Mouse (Mus musculus): ENCODE measurements around the gene Ncoa5.

Gene Ncoa5

GRCm38 (mm10) chr2:165034131-165035057 is at the start of gene Ncoa5:
Gene Ncoa5, minus strand, starts transcription at chr2:165034867.
- CTCF ChIA-PET, result interaction anchor here in 3 of 4 experiments (0.6 to 2.4 kb wide), 12 partner anchors 9 to 856 kb away, joined by 3 to 11 read pairs (median 4); partner anchors contain the start of genes Slc12a5 (in 1 of the 3) and Slc35c2 (in 1 of the 3)
- POLR2A ChIA-PET, result interaction anchor here (0.6 to 2.8 kb wide), 46 partner anchors 9 to 1405 kb away, joined by 3 to 22 read pairs (median 4); partner anchors contain the start of genes Zswim1 (in 2 of the 4), Acot8 (in 1 of the 4), Cd40 (in 1 of the 4) and Pltp (in 1 of the 4)

DNA sequence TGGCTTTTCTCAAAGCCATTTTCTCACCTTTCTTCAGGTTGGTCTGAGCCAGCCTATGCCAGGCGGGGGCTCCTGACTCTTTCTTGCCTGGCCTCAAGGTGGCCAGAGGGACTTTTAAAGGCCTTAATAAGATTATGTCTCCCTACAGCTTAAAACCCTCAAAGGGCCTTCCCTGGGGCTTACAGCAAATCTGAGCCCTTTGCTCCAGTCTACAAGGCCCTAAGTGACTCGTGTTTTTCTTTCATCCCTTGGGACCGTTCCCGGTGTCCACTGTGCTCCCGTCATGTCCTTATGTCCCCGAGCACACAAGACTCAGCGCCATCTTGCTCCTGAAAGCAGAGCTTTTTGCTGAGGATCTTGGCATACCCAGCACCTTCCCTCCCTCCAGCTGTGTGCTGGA is 46.6 kb upstream of the Ncoa5 start:
- CTCF ChIA-PET, result interaction anchor here in 1 of 4 experiments (1.3 kb wide), 1 partner anchor 120 kb away, joined by 5 read pairs; no protein-coding TSS in a partner anchor
- POLR2A ChIA-PET, result interaction anchor here in 1 of 4 experiments (0.6 to 1.3 kb wide), 5 partner anchors 10 to 307 kb away, joined by 3 to 4 read pairs (median 3); partner anchors contain the start of gene Zfp334

GRCm38 (mm10) chr2:165080657-165081056 is 46.0 kb upstream of the Ncoa5 start:
- ChIA-PET POLR2A (interaction anchor here in 1 of 4 experiments (0.6 to 1.3 kb wide), 3 partner anchors 112 to 307 kb away, joined by 3 to 4 read pairs (median 3); partner anchors contain the start of gene Zfp334), CTCF (interaction anchor here in 1 of 4 experiments (1.2 to 1.3 kb wide), 2 partner anchors 119 to 154 kb away, joined by 3 to 5 read pairs; partner anchors contain the start of gene Cdh22)

DNA sequence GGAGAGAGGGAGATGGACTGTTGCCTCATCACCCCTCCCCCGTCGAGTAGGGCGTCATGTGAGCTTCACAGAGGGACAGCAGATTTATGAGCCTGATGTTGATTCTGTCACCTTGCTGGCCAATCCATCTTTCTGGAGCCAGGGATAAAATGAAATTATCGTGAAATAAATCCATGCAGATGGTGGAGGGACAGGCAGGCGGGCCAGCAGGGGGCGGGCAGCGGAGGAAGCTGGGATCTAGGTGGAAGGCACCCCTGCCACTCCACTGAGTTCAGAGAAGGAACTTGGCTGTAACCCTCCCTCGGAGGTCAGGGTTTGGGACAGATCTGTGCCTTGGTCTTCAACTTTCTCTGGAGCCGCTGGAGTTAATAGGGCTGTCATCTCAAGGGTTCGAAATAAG is 43.9 kb upstream of the Ncoa5 start:
- CTCF ChIA-PET, result interaction anchor here in 3 of 4 experiments (0.7 to 3.0 kb wide), 12 partner anchors 33 to 408 kb away, joined by 3 to 8 read pairs (median 4); no protein-coding TSS in a partner anchor

GRCm38 (mm10) chr2:165078045-165078444 is 43.4 kb upstream of the Ncoa5 start:
- ChIA-PET CTCF (interaction anchor here (0.6 to 3.0 kb wide), 11 partner anchors 34 to 409 kb away, joined by 3 to 8 read pairs (median 5); partner anchors contain the start of genes Slc12a5 (in 1 of the 4) and Slc35c2 (in 1 of the 4)), POLR2A (interaction anchor here in 2 of 4 experiments (0.6 to 0.9 kb wide), 2 partner anchors 17 to 171 kb away, joined by 3 to 4 read pairs; no protein-coding TSS in a partner anchor)

More for the DNA sequence above, 43.9 kb upstream of the Ncoa5 start:
- POLR2A ChIA-PET, result interaction anchor here in 1 of 4 experiments (0.9 kb wide), 1 partner anchor 18 kb away, joined by 4 read pairs; no protein-coding TSS in a partner anchor

DNA sequence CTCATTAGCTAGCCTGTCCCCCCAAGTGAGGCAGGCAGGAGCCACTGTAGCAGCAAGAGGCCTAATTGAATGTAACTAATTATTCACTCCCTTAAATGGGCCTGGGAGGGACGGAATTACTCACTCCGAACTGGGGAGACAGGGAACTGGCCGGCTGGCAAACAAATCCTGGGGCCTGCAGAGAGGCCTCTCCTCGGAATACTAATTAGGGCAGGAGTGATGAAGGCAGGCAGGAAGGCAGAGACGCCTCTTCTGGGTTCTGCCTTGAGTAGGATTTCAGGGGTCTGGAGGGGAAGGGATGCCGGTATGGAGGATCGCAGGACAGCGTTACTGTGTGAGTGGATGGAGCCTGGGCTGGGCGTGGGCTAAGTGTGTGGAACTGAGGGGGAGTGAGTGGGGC is 42.4 kb upstream of the Ncoa5 start:
- ChIA-PET POLR2A (no interaction called here), CTCF (interaction anchor here in 2 of 4 experiments (0.6 to 3.0 kb wide), 9 partner anchors 35 to 284 kb away, joined by 3 to 8 read pairs (median 3); partner anchors contain the start of gene Slc35c2 (in 1 of the 2))

DNA sequence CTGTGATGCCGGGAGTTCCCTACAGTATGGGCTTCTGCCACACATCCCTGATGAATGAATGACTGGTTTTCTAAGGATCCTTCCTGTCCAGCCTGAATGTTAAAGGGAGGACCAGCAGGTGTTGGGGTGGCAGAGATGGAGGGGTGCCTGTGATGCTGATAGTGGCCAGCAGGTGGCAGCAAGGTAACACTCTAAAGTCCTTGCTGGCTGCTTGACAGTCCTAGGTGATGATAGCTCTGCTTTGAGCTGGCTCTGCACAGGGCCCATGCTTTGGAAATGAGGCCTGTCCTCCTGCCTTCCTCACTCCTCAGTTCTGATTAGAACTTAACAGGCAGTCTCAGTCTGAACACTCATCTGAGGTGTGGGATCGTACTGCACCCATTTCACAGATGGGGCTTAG is 40.3 kb upstream of the Ncoa5 start:
- ChIA-PET CTCF (interaction anchor here (0.6 to 3.5 kb wide), 76 partner anchors 9 to 767 kb away, joined by 3 to 27 read pairs (median 4); partner anchors contain the start of genes Slc12a5 (in 2 of the 4), Cdh22 (in 1 of the 4), Elmo2 (in 1 of the 4) and Ncoa5 (in 1 of the 4)), POLR2A (interaction anchor here in 2 of 4 experiments (0.5 to 1.0 kb wide), 3 partner anchors 40 to 483 kb away, joined by 3 read pairs; partner anchors contain the start of gene Ncoa5 (in 1 of the 2))

DNA sequence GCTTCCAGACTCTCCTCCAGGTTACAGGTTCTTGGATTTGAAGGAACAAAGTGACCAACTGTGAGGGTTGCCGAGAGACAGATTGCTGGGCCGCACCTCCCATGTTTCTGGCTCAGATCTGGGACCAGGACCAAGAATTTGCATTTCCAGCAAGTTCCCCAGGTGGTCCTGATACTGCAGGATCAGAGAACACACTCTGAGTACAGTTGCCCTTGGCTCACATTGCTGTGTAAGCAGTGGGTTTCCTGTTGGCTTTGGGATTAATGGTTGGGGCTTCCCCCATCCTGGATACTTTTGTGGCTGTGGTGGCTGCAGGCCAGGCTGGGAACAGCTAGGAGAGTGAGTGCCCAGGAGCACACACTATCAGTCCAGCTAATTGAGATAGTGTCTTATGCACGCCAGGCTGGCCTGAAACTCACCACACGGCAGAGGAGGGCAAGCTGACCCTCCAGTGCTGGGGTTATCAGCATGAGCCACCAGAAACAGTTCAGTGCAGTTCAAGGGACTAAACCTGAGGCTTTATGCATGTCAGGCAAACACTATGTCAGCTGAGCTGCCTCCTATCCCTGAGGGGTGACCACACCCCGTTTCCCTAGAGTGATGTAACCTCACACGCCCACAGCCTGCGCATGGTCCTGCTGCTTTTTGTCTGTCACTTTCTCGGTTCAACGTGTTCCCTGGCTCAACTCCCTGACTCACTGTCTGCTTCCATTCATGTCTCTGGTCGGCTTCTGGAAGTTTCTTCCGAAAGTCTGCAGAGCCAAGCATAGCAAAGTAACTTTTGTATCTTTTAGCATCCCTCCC is 39.6 kb upstream of the Ncoa5 start:
- ChIA-PET CTCF (interaction anchor here (0.7 to 3.5 kb wide), 56 partner anchors 8 to 613 kb away, joined by 3 to 27 read pairs (median 4); partner anchors contain the start of genes Elmo2 (in 2 of the 4), Slc12a5 (in 2 of the 4) and Cdh22 (in 1 of the 4)), POLR2A (interaction anchor here in 1 of 4 experiments (1.0 kb wide), 1 partner anchor 127 kb away, joined by 3 read pairs; no protein-coding TSS in a partner anchor)

- ChIA-PET CTCF (interaction anchor here in 3 of 4 experiments (0.6 to 3.5 kb wide), 15 partner anchors 9 to 327 kb away, joined by 3 to 27 read pairs (median 5); partner anchors contain the start of genes Elmo2 (in 1 of the 3), Ocstamp (in 1 of the 3) and Slc12a5 (in 1 of the 3)), POLR2A (interaction anchor here in 2 of 4 experiments (0.5 to 1.3 kb wide), 4 partner anchors 45 to 225 kb away, joined by 3 to 5 read pairs (median 4); no protein-coding TSS in a partner anchor)
Measured at GRCm38 (mm10) chr2:165073381-165073781, 38.7 kb upstream of the Ncoa5 start.

- CTCF ChIA-PET, result interaction anchor here in 3 of 4 experiments (0.6 to 1.6 kb wide), 7 partner anchors 9 to 291 kb away, joined by 3 to 4 read pairs (median 3); no protein-coding TSS in a partner anchor
- POLR2A ChIA-PET, result interaction anchor here in 2 of 4 experiments (0.6 to 0.9 kb wide), 2 partner anchors 165 to 218 kb away, joined by 3 read pairs; partner anchors contain the start of gene Slc35c2 (in 1 of the 2)
Measured at GRCm38 (mm10) chr2:165070096-165070816, 35.6 kb upstream of the Ncoa5 start.

DNA sequence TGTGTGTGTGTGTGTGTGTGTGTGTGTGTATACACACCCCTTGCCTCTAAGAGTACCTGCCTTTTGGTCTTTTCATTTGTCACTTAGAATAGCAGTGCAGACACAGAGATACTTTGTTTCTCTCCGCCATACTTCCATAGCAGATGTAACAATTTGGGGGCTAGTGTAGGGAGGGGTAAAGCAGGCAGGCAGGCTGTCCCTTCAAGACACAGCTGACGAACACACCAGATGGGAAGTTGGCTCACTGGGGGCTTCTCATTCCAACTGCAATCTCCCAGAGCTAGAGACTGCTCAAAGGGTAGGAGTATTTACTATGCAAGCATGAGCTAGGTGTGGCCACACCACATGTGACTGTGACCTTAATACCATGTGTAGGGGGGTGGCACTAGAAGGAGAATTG is 34.1 kb upstream of the Ncoa5 start:
- ChIA-PET CTCF (interaction anchor here (0.6 to 1.6 kb wide), 7 partner anchors 73 to 713 kb away, joined by 3 to 6 read pairs (median 4); partner anchors contain the start of gene Slc12a5 (in 1 of the 4)), POLR2A (interaction anchor here in 1 of 4 experiments (1.3 kb wide), 1 partner anchor 329 kb away, joined by 3 read pairs; no protein-coding TSS in a partner anchor)

GRCm38 (mm10) chr2:165064489-165064888 is 29.8 kb upstream of the Ncoa5 start:
- CTCF ChIA-PET, result interaction anchor here in 1 of 4 experiments (0.6 to 0.9 kb wide), 3 partner anchors 10 to 228 kb away, joined by 3 read pairs; no protein-coding TSS in a partner anchor
- POLR2A ChIA-PET, result interaction anchor here in 1 of 4 experiments (0.7 kb wide), 1 partner anchor 410 kb away, joined by 3 read pairs; no protein-coding TSS in a partner anchor

DNA sequence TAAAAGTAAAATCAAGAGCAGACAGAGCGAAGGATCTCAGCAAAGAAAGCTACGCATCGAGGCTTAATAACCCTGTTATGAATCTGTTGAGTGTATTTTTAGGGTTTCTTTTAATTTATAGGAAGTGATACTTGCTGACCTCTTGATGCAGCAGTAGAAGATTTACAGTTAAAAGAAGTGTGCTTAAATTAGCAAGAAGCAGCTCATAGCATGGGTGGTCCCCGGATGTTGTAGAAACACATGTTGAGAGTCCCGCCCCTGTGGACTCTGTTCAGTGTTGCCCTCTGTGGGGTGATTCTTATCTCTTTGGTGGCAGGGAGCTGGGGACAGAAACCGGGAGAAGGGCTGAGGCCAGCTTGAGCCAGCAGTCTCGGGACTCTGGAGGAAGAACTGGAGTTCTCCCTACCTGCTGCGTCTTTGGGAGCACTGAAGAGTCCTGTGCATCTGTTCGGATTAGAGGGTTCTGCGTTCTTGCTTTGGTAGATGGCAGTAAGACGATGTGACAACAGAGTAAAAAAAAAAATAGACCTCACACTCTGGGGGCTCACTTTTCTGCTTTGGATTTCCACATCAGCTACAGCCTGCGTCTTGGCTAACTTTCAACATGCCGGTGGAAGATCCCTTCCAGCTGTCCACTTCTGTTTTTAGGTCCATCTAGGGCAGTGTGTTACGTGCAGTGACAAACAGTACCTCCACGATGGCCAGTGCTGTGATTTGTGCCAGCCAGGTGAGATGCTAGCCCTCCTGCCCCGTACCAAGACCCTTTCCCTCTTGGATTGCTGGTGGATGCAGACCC is 27.2 kb upstream of the Ncoa5 start:
- POLR2A ChIA-PET, result interaction anchor here in 2 of 4 experiments (0.6 to 2.1 kb wide), 9 partner anchors 17 to 257 kb away, joined by 3 to 5 read pairs (median 4); partner anchors contain the start of genes Ncoa5 (in 2 of the 2), Acot8 (in 1 of the 2) and Zswim3 (in 1 of the 2)

DNA sequence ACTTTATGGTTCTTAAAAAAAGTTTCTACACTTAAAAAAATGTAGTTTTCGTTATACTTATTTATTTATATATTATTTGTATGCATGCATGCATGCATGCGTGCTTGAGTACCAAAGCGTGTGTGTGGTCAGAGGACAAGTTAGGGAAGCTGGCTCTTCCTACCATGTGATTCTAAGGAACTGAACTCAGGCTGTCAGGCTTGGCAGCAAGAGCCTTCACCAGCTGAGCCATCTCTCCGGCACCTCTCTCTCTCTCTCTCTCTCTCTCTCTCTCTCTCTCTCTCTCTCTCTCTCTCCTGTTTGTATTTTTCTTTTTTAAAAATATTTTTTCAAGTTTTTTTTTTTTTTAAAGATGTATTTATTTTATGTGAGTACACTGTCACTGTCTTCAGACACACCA is 25.3 kb upstream of the Ncoa5 start:
- POLR2A ChIA-PET, result interaction anchor here in 3 of 4 experiments (0.6 to 2.0 kb wide), 4 partner anchors 25 to 291 kb away, joined by 3 to 5 read pairs (median 4); partner anchors contain the start of gene Ncoa5 (in 1 of the 3)
- CTCF ChIA-PET, result interaction anchor here in 3 of 4 experiments (0.6 to 1.4 kb wide), 5 partner anchors 99 to 292 kb away, joined by 3 to 7 read pairs (median 4); partner anchors contain the start of gene Slc12a5 (in 1 of the 3)

More for the DNA sequence above, 27.2 kb upstream of the Ncoa5 start:
- CTCF ChIA-PET, result interaction anchor here in 3 of 4 experiments (0.5 to 1.3 kb wide), 7 partner anchors 12 to 651 kb away, joined by 3 to 6 read pairs (median 3); no protein-coding TSS in a partner anchor

All from embryonic stem cell, embryonic (primary cell).